ENCODE assay signal across 19 mouse cellular contexts in genomic region chr8:15230217-15230616, GRCm38 (mm10).
A peak's percentile ranks its signal among the peaks of the same experiment; 100 is the strongest.
DNase-seq lines count a peak whose midpoint lies in the region; ATAC-seq and TF ChIP-seq lines count a peak whose summit lies in the region.
"Had no signal": no experiment of that assay in that cellular context is flagged by ENCODE, and none has a peak within 500 bp of the region (broad histone marks: within the 10 kb centered on the region; RNA-seq: fewer than 3 reads in every experiment).

No protein-coding gene starts in this region.

- peak; percentile 17; the same call in 1 of the 2 replicates for ATAC-seq in heart, embryonic 13.5 days (ENCODE audit: extremely low read depth, insufficient number of reproducible peaks, low FRiP score, low TSS enrichment)
- peak; percentile 78 for ATAC-seq in heart, postnatal 0 days (ENCODE audit: insufficient read depth, low read depth)
- no peak for ATAC-seq in cerebellum, adult (ENCODE audit: insufficient number of reproducible peaks, low FRiP score, low TSS enrichment)
- ATAC-seq: forebrain, embryonic 15.5 days; hindbrain, postnatal 0 days had no signal

- H3K9me3 ChIP-seq in heart, embryonic 13.5 days, result no peaks in the 10 kb centered on the region
- H3K9me3 ChIP-seq in heart, postnatal 0 days (replicated peaks; ENCODE audit: control insufficient read depth, low read length), result no peaks in the 10 kb centered on the region
- H3K9me3 ChIP-seq: forebrain, embryonic 15.5 days; neural tube, embryonic 15.5 days; stomach, embryonic 15.5 days had no signal

- peak in 1 of 2 experiments; percentile 19 for DNase-seq in left cerebral cortex, adult 2 months (ENCODE audit: extremely low spot score in 1 of 2, low spot score in 2 of 2)
- no peak for DNase-seq in left cerebral cortex, postnatal 4 days
- DNase-seq in heart, postnatal 0 days (ENCODE audit: low spot score), result peak; percentile 58
- peak; percentile 48 for DNase-seq in lung, postnatal 14 days
- no peak for DNase-seq in thymus, postnatal 4 days
- DNase-seq in gastrocnemius, postnatal 4 days (ENCODE audit: low spot score in 2 of 2), result no peak
- DNase-seq: cerebellum, adult 18-20 months; embryo, embryonic 11 days; gastrocnemius, postnatal 25 days; kidney, adult 8-10 months; thymus, postnatal 36 days had no signal

- no peak for TF ChIP-seq CTCF in left cerebral cortex, adult 2 months (IDR thresholded peaks at IDR 0.05)
- no peak for TF ChIP-seq CTCF in heart, postnatal 0 days (IDR thresholded peaks at IDR 0.05; ENCODE audit: low read depth)

- 22% methylated on average over 2 of the region's 2 CpGs for WGBS in heart, embryonic 13.5 days
- WGBS in heart, postnatal 0 days, result 22% methylated on average over 2 of the region's 2 CpGs

- no peak overlapping the region for H3K9ac ChIP-seq in heart, embryonic 13.5 days
- no peak overlapping the region for H3K9ac ChIP-seq in heart, postnatal 0 days (replicated peaks; ENCODE audit: low read depth, low read length)
- H3K9ac ChIP-seq: forebrain, embryonic 15.5 days; liver, embryonic 14.5 days; neural tube, embryonic 15.5 days; stomach, embryonic 15.5 days had no signal

- no peaks in the 10 kb centered on the region for H3K27me3 ChIP-seq in heart, embryonic 13.5 days (replicated peaks)
- no peaks in the 10 kb centered on the region for H3K27me3 ChIP-seq in heart, postnatal 0 days (ENCODE audit: control insufficient read depth, insufficient read depth, low read length)
- H3K27me3 ChIP-seq: forebrain, embryonic 15.5 days; neural tube, embryonic 15.5 days; stomach, embryonic 15.5 days had no signal

- no peaks in the 10 kb centered on the region for H3K36me3 ChIP-seq in heart, embryonic 13.5 days
- H3K36me3 ChIP-seq in heart, postnatal 0 days (replicated peaks; ENCODE audit: control insufficient read depth, insufficient read depth, low read length), result no peaks in the 10 kb centered on the region
- H3K36me3 ChIP-seq: forebrain, embryonic 15.5 days; neural tube, embryonic 15.5 days; stomach, embryonic 15.5 days had no signal

- H3K4me3 ChIP-seq in left cerebral cortex, adult 2 months, result no peak overlapping the region
- H3K4me3 ChIP-seq in heart, embryonic 13.5 days, result no peak overlapping the region
- no peak overlapping the region for H3K4me3 ChIP-seq in heart, postnatal 0 days (ENCODE audit: low read depth, low read length)
- H3K4me3 ChIP-seq: forebrain, embryonic 15.5 days; layer of hippocampus, adult 2 months; neural tube, embryonic 15.5 days; stomach, embryonic 15.5 days had no signal

- intact Hi-C loops in left cerebral cortex, adult 2 months (cut with DNase I), result no loop called here
- intact Hi-C loops in left cerebral cortex, postnatal 4 days (cut with DNase I), result no loop called here

- H3K27ac ChIP-seq in left cerebral cortex, adult 2 months, result peak overlapping the region; percentile 61; the same call in 1 of the 2 replicates
- H3K27ac ChIP-seq in heart, embryonic 13.5 days (replicated peaks), result peak overlapping the region; percentile 58; the same call in 1 of the 2 replicates
- H3K27ac ChIP-seq in heart, postnatal 0 days (ENCODE audit: low read depth), result no peak overlapping the region
- H3K27ac ChIP-seq: forebrain, embryonic 15.5 days; hindbrain, postnatal 0 days; layer of hippocampus, adult 2 months; liver, embryonic 14.5 days; neural tube, embryonic 15.5 days; stomach, embryonic 15.5 days had no signal

- peaks cover 22% of the 10 kb centered on the region for H3K4me1 ChIP-seq in heart, embryonic 13.5 days
- H3K4me1 ChIP-seq in heart, postnatal 0 days (ENCODE audit: control insufficient read depth, insufficient read depth), result 0 out of 2 replicates have a peak, but pooled peaks cover 12% of the 10 kb centered on the region
- H3K4me1 ChIP-seq: forebrain, embryonic 15.5 days; neural tube, embryonic 15.5 days; stomach, embryonic 15.5 days had no signal

- no peak overlapping the region for H3K4me2 ChIP-seq in heart, embryonic 13.5 days
- H3K4me2 ChIP-seq in heart, postnatal 0 days (ENCODE audit: low read depth, low read length), result no peak overlapping the region
- H3K4me2 ChIP-seq: forebrain, embryonic 15.5 days; neural tube, embryonic 15.5 days; stomach, embryonic 15.5 days had no signal

- no peak for TF ChIP-seq EP300 in heart, postnatal 0 days (IDR thresholded peaks at IDR 0.05; ENCODE audit: low read depth)

Comparison
In these comparisons a context has a peak if more than half of its experiments do, and no peak if none do; other contexts are left out.
1. DNase-seq: peak in heart, postnatal 0 days (single experiment) and lung, postnatal 14 days (single experiment); none in left cerebral cortex, postnatal 4 days (single experiment), thymus, postnatal 4 days (single experiment) and gastrocnemius, postnatal 4 days (0 of 2).